Mouse (Mus musculus) lung, embryonic 16.5 days (tissue): ENCODE measurements around the gene AC140267.1. TPM values are rescaled to one million over a fixed set of nuclear protein-coding genes. Genes with fewer than 3 reads are reported as not detected.
A peak's percentile ranks its signal among the peaks of the same experiment; 100 is the strongest.

Experiments
- ATAC-seq: fragments of 200-750 bp; cut with Nextera tagmentation; 2 replicates; pipeline ENCODE4 v1.8.0; 2017; ENCODE audit warnings: low read depth, mild to moderate bottlenecking, moderate library complexity
- H3K27ac ChIP-seq: fragments of 300-500 bp; sonication (generic); 2 replicates; pipeline ENCODE4 v1.5.1; 2014; ENCODE audit warnings: mild to moderate bottlenecking, control low read depth, low read length
- H3K27me3 ChIP-seq: fragments of 300-500 bp; sonication (generic); 2 replicates; pipeline ENCODE4 v1.6.1; 2014; ENCODE audit warnings: low read depth, low read length, mixed read lengths; ENCODE audit not compliant: control insufficient read depth, insufficient read depth
- H3K36me3 ChIP-seq: fragments of 300-500 bp; sonication (generic); 2 replicates; pipeline ENCODE4 v1.6.1; 2014; ENCODE audit warnings: low read length; ENCODE audit not compliant: control insufficient read depth, insufficient read depth
- H3K4me1 ChIP-seq: fragments of 300-500 bp; sonication (generic); replicated peaks from 2 replicates; pipeline ENCODE4 v1.6.1; 2014; ENCODE audit warnings: low read length, mixed read lengths; ENCODE audit not compliant: control insufficient read depth, insufficient read depth
- H3K4me2 ChIP-seq: fragments of 300-500 bp; sonication (generic); 2 replicates; pipeline ENCODE4 v1.6.1; 2014; ENCODE audit warnings: low read depth, low read length, control low read depth
- H3K4me3 ChIP-seq: fragments of 300-500 bp; sonication (generic); 2 replicates; pipeline ENCODE4 v1.5.1; 2014; ENCODE audit warnings: mild to moderate bottlenecking, low read length, control low read depth
- H3K9ac ChIP-seq: fragments of 300-500 bp; sonication (generic); 2 replicates; pipeline ENCODE4 v1.6.1; 2014; ENCODE audit warnings: low read length, control low read depth
- H3K9me3 ChIP-seq: fragments of 300-500 bp; sonication (generic); 2 replicates; pipeline ENCODE4 v1.6.1; 2016; ENCODE audit warnings: low read length; ENCODE audit not compliant: control insufficient read depth
- WGBS: fragments of 180-500 bp; shearing (Covaris S2); extraction: QIAGEN DNeasy Blood & Tissue Kit; methylation state at CpG from one replicate; pipeline ENCODE4 v1.1.7; 2014; 5-methylcytosine and 5-hydroxymethylcytosine counted together
- polyA plus RNA-seq: library from polyadenylated mRNA; unstranded; fragments of >200 nt; fragmentation: Nextera tagmentation; extraction: Ambion mirVana; gene quantifications from 2 replicates; pipeline ENCODE4 v1.2.1, GENCODE M21; 2015

The AC140267.1 gene
- polyA plus RNA-seq, 1 experiment from 2014 or later: not detected

DNA sequence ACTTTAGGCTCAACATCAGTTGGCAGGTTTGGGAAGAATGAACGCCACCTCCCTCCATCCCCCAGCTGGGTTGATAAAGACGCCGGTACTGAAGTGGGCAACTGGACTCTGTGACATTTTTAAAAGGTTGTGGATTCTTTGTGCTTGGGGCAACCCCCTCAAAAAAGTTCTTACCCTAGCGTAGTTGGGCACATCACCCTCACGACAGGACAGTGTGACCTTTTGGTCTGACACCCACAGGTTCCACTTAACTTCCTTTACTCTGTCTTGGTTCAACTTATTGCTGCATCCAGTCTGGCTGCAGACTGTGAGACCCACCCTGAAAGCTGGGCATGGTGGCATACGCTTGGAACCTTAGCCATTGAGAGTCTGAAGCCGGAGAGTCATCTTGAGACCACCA, 11.9 kb upstream of the AC140267.1 start:
- Histone ChIP-seq H3K27ac (no peak overlapping the region), H3K4me2 (no peak overlapping the region), H3K27me3 (no peaks in the 10 kb centered on the region), H3K4me1 (no peaks in the 10 kb centered on the region), H3K9ac (no peak overlapping the region), H3K4me3 (no peak overlapping the region), H3K36me3 (no peaks in the 10 kb centered on the region), H3K9me3 (no peaks in the 10 kb centered on the region)
- no peak for ATAC-seq
- 78% methylated on average over 7 of the region's 7 CpGs for WGBS

DNA sequence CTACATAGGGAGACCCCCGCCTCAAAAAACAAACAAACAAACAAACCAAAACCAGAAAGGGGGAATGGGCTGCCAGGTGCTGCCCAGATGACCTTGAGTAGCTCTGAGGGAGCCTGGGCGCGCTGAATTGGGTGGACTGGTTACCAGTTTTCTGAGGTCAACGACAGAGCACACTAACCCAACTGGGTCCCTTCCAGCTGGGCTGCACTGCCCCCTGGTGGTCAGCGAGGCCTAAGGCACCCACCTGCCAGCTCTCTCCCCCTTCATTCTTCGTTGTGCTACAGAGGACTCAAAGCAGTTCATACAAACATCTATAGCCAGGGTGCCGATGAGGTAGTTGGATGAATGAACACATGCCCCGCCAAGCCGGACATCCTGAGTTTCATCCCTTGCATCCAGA, 10.4 kb upstream of the AC140267.1 start:
- no peaks in the 10 kb centered on the region for H3K9me3 ChIP-seq
- ATAC-seq: peak; percentile 49; the same call in 1 of the 2 replicates
- WGBS: 26% methylated on average over 9 of the region's 9 CpGs

DNA sequence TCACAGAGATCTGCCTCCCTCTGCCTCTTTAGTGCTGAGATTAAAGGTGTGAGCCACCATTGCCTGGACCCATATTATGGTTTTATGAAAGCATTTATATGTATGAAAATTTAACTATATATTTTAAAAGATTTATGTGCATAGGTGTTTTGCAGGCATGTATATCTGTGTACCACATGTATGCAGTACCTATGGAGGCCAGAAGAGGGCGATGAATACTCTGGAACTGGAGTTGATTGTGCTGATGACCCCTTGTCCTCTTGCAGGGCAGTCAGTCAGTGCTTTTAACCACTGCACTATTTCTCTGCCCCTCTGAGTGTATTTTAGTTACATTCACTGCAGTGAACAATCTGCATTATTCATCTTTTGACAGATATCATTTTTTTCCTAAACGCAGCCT, 9.8 kb upstream of the AC140267.1 start:
- no peak overlapping the region for H3K4me2 ChIP-seq
- no peaks in the 10 kb centered on the region for H3K4me1 ChIP-seq
- H3K27ac ChIP-seq: no peak overlapping the region
- no peaks in the 10 kb centered on the region for H3K36me3 ChIP-seq
- no peaks in the 10 kb centered on the region for H3K27me3 ChIP-seq
- ATAC-seq: no peak
- H3K9me3 ChIP-seq: no peaks in the 10 kb centered on the region
- H3K4me3 ChIP-seq: no peak overlapping the region
- no peak overlapping the region for H3K9ac ChIP-seq
- 47% methylated on average over 2 of the region's 2 CpGs for WGBS

More for the DNA sequence above, 10.4 kb upstream of the AC140267.1 start:
- Histone ChIP-seq H3K27me3 (no peaks in the 10 kb centered on the region), H3K4me2 (no peak overlapping the region), H3K27ac (no peak overlapping the region), H3K4me3 (no peak overlapping the region), H3K36me3 (no peaks in the 10 kb centered on the region), H3K4me1 (no peaks in the 10 kb centered on the region), H3K9ac (no peak overlapping the region)

DNA sequence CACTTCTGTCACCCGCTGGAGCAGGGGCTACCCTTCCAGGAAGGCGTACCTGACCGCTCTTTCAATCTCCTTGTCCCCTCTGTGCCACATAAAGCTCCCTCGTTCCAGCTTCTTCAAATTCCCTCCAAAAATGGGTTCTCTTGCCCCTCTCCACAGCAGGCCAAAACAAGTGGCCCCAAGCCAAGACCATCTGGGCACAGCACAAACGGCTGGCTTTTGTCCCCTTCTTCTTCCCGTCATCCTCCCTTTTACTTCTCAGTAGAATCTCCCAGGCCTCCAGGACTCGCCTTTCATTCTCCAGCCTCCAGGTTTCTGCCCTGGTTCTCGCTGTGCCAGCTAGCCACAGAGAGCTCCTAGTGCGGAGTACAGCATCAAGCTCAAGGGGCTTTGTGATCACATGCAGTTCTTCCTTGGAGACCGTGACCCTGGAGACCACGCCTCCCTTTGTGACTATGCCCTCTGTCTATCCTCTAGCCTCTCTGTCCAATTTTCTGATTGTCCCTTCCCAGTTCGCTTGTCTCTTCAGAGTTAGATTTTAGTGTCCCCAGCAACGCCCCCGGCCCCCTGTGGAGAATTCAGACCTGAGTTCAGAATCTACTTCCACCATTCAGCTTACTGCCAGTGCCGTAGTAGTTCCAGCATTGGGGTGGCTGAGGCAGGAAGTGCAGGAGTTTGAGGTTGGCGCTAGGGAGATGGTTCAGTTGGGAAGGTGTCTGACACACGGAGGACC, 7.4 kb upstream of the AC140267.1 start:
- ATAC-seq: no peak
- Histone ChIP-seq H3K9ac (no peak overlapping the region), H3K4me2 (no peak overlapping the region), H3K4me3 (no peak overlapping the region), H3K9me3 (no peaks in the 10 kb centered on the region), H3K27ac (no peak overlapping the region), H3K4me1 (peaks cover 2% of the 10 kb centered on the region), H3K36me3 (no peaks in the 10 kb centered on the region), H3K27me3 (no peaks in the 10 kb centered on the region)
- 71% methylated on average over 17 of the region's 17 CpGs for WGBS

DNA sequence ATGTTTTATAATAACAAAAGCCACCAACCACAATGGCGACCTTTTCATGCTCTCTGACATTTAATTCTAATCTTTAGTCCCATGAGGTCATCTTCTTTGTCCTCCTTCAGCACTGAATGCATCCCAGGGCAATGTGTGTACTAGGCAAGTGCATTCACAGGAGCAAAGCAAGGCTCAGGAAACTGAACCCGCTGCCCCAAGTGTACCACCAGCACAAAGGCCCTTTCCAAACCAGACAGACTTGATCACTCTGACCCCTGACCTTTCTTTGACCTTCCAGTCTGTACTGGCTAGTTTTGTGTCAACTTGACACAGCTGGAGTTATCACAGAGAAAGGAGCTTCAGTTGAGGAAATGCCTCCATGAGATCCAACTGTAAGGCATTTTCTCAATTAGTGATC, 3.3 kb upstream of the AC140267.1 start:
- no peaks in the 10 kb centered on the region for H3K9me3 ChIP-seq
- ATAC-seq: no peak
- no peak overlapping the region for H3K27ac ChIP-seq
- H3K27me3 ChIP-seq: no peaks in the 10 kb centered on the region
- 68% methylated on average over 2 of the region's 2 CpGs for WGBS
- H3K36me3 ChIP-seq: peaks cover 14% of the 10 kb centered on the region
- H3K9ac ChIP-seq: no peak overlapping the region
- no peak overlapping the region for H3K4me2 ChIP-seq
- peaks cover 12% of the 10 kb centered on the region for H3K4me1 ChIP-seq
- no peak overlapping the region for H3K4me3 ChIP-seq

DNA sequence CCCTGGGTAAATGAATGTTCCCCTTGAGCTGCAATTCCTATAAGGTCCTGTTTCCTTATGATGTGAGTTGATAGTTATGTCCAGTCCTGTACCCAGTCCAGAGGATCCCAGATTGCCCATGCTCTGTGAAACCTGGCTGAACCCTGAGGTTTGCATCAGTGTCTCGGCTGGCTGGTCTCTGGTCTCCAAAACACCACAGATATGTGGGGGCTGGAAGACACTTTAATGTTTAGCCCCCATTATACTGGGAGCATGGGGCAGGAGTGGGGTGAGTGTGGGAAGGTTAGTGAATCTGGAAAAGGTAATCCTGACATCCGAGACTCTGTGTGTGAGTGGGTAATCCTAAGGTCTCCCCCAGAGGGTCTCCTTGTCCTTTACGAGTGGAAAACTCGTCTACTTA, 2.6 kb upstream of the AC140267.1 start:
- H3K4me2 ChIP-seq: peak overlapping the region; percentile 90
- WGBS: 55% methylated on average over 4 of the region's 4 CpGs
- no peak for ATAC-seq
- H3K27ac ChIP-seq: peak overlapping the region; percentile 80
- H3K9me3 ChIP-seq: no peaks in the 10 kb centered on the region
- peaks cover 15% of the 10 kb centered on the region for H3K36me3 ChIP-seq
- H3K9ac ChIP-seq: peak overlapping the region; percentile 61
- H3K4me1 ChIP-seq: peaks cover 12% of the 10 kb centered on the region
- H3K27me3 ChIP-seq: no peaks in the 10 kb centered on the region
- peak overlapping the region; percentile 95; the same call in 1 of the 2 replicates for H3K4me3 ChIP-seq

DNA sequence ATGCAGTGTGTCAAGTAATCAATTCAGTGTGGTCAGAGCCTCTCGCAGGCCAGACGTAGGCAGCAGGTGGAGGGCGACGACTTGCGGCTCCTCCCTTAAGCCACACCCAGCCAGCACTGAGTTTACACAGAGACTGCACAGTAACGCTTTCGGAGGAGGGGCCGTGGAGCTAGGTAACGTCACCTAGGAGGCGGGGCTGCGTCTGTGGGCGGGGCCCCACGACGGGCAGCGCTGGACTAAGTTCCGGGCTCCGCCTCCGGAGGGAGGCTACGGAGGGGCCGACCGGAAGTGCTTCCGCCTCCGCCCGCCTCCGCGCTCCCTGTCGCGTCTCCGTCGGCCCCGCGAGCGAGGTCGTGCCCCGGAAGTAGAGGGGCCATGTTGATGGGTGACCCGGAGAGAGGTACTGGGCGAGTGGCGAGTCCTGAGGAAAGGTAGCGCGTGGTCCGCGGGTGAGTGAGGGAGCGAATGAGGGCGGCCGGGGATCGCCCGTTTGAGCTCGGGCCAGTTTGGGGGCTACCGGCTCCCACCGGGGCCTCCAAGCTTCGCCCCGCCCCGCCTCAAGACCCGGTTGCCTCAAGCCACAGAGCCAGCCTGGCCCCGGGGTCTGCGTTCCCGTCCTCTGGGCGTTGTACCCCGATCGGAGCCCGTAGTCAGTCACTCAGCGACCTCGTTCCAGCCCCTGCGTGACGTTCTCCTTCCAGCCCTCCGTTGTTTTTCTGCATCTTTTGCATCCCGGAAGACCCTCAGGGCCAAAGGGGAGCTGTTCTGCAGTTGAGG, 1.7 kb upstream of the AC140267.1 start, which contains the start of gene Mief1:
Mief1 (plus strand) TSS at position 286 of the 777 bp plus-strand sequence.
- H3K9ac ChIP-seq: peak within 1 kb of the TSS; percentile 93
- peak; percentile 99 for ATAC-seq
- peak within 1 kb of the TSS; percentile 84 for H3K27ac ChIP-seq
- H3K27me3 ChIP-seq: no peaks in the 10 kb centered on the region
- no peaks in the 10 kb centered on the region for H3K9me3 ChIP-seq
- peaks cover 12% of the 10 kb centered on the region for H3K4me1 ChIP-seq
- WGBS: under 1% methylated on average over 57 of the region's 67 CpGs
- H3K4me3 ChIP-seq: peak within 1 kb of the TSS; percentile 95
- peaks cover 24% of the 10 kb centered on the region for H3K36me3 ChIP-seq
- H3K4me2 ChIP-seq: peak within 1 kb of the TSS; percentile 90

DNA sequence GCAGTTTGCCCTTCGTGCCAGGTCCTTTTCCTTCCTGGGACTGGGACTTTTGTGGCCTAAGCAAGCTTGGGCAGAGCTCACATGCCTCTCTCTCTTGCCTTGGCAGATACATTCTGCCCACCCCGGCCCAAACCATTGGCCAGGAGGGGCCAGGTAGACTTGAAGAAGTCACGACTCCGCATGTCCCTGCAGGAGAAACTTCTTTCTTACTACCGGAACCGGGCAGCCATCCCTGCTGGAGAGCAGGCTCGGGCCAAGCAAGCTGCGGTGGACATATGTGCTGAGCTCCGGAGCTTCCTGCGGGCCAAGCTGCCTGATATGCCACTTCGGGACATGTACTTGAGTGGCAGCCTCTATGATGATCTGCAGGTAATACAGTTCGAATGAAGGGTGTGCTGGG, 12.5 kb downstream of the AC140267.1 start:
- WGBS: 94% methylated on average over 12 of the region's 12 CpGs
- Histone ChIP-seq H3K27me3 (no peaks in the 10 kb centered on the region), H3K36me3 (peaks cover 48% of the 10 kb centered on the region), H3K4me2 (no peak overlapping the region), H3K4me1 (no peaks in the 10 kb centered on the region; the same call in 1 of the 2 replicates), H3K4me3 (no peak overlapping the region), H3K9me3 (no peaks in the 10 kb centered on the region), H3K27ac (no peak overlapping the region), H3K9ac (no peak overlapping the region)
- ATAC-seq: no peak

DNA sequence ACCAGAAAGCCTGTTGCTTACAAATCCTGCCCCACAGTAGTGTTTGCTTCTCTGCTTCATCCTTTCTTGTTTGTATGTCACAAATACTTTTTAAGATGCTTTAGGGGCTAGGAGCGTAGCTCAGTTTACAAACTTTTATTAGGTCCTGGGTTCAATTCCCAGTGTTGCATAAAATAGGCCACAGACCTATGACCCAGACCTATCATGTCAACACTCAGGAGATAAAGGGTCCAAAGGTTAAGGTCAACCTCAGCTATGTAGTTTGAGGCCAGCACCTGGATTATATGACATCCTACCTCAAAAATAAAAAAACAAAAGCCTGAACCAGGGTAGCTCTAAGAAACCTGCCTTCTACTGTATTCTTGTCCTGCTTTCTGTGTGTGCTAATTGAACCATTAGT, 13.0 kb downstream of the AC140267.1 start:
- no peak overlapping the region for H3K4me2 ChIP-seq
- no peaks in the 10 kb centered on the region for H3K9me3 ChIP-seq
- peaks cover 48% of the 10 kb centered on the region for H3K36me3 ChIP-seq
- no peak overlapping the region for H3K9ac ChIP-seq
- ATAC-seq: no peak
- no peak overlapping the region for H3K4me3 ChIP-seq
- WGBS: 80% methylated on average over 1 of the region's 1 CpGs
- H3K27ac ChIP-seq: no peak overlapping the region
- H3K4me1 ChIP-seq: peaks cover under 1% of the 10 kb centered on the region
- no peaks in the 10 kb centered on the region for H3K27me3 ChIP-seq
